Mouse (Mus musculus): ENCODE measurements at regions not wholly inside any gene's neighbourhood (a gene's known extent, or its start where the extent isn't known, plus 50 kb on each side); places are given as distances from the start of the nearest gene placed in this dataset.

- no peak for TF ChIP-seq E2F4 (IDR thresholded peaks at IDR 0.05; ENCODE audit: borderline replicate concordance, low read depth, low read length)
- no peak for TF ChIP-seq ZMIZ1 (IDR thresholded peaks at IDR 0.05; ENCODE audit: low read depth, low read length)
- TF ChIP-seq CTCF (IDR thresholded peaks at IDR 0.05 in 2 of 3, conservative IDR thresholded peaks at IDR 0.05 in 1 of 3; ENCODE audit: control insufficient read depth in 1 of 3, insufficient read depth in 1 of 3, low read depth in 2 of 3, low read length in 3 of 3, poor library complexity in 1 of 3, severe bottlenecking in 1 of 3): no peak
- no peak for TF ChIP-seq HCFC1 (IDR thresholded peaks at IDR 0.05; ENCODE audit: low read depth, low read length)
- TF ChIP-seq SIN3A (IDR thresholded peaks at IDR 0.05; ENCODE audit: low read length): no peak
- TF ChIP-seq MEF2A (IDR thresholded peaks at IDR 0.05; ENCODE audit: extremely low read depth, insufficient replicate concordance, low read depth, low read length, poor library complexity, severe bottlenecking): no peak
- no peak for TF ChIP-seq POLR2AphosphoS5 (IDR thresholded peaks at IDR 0.05; ENCODE audit: borderline replicate concordance, low read depth, low read length)
- TF ChIP-seq GATA1 (IDR thresholded peaks at IDR 0.05; ENCODE audit: low read depth, low read length): no peak
- no peak for TF ChIP-seq POLR2A (IDR thresholded peaks at IDR 0.05; ENCODE audit: control insufficient read depth in 1 of 2, insufficient read depth in 1 of 2, low read depth in 1 of 2, low read length in 2 of 2, poor library complexity in 1 of 2)
- TF ChIP-seq ZNF384 (IDR thresholded peaks at IDR 0.05; ENCODE audit: low read depth, low read length): no peak
- no peak for TF ChIP-seq USF2 (IDR thresholded peaks at IDR 0.05; ENCODE audit: borderline replicate concordance in 1 of 2, insufficient read depth in 1 of 2, low read depth in 1 of 2, low read length in 2 of 2)
- TF ChIP-seq EP300 (IDR thresholded peaks at IDR 0.05; ENCODE audit: low read depth in 1 of 2, low read length in 2 of 2): no peak
- TF ChIP-seq USF1 (IDR thresholded peaks at IDR 0.05; ENCODE audit: low read depth, low read length): no peak
Measured at GRCm38 (mm10) chr9:59193971-59194370, 97.4 kb upstream of the Adpgk start.

Data from MEL (cell line).